Mouse (Mus musculus): Measurements from ENCODE around the gene Grm8.

Gene Grm8

GRCm38 (mm10) chr6:27646503-27646902 lies 488.5 kb downstream of the Grm8 start:
- no peak for DNase-seq (ENCODE audit: low read depth, low spot score)

GRCm38 (mm10) chr6:27645054-27645453 lies 489.9 kb downstream of the Grm8 start:
- no peak for DNase-seq (ENCODE audit: low read depth, low spot score)

- DNase-seq (ENCODE audit: low read depth, low spot score), result peak; percentile 24
Observed at GRCm38 (mm10) chr6:27635898-27636297, 499.1 kb downstream of the Grm8 start.

- peak; percentile 8 for DNase-seq (ENCODE audit: low read depth, low spot score)
Observed at GRCm38 (mm10) chr6:27617472-27617871, 517.5 kb downstream of the Grm8 start.

- DNase-seq (ENCODE audit: low read depth, low spot score), result no peak
Observed at GRCm38 (mm10) chr6:27580485-27580884, 554.5 kb downstream of the Grm8 start.

GRCm38 (mm10) chr6:27545516-27545915 lies 589.5 kb downstream of the Grm8 start:
- no peak for DNase-seq (ENCODE audit: low read depth, low spot score)

- no peak for DNase-seq (ENCODE audit: low read depth, low spot score)
Observed at GRCm38 (mm10) chr6:27517620-27518019, 617.4 kb downstream of the Grm8 start.

GRCm38 (mm10) chr6:27460998-27461397 lies 674.0 kb downstream of the Grm8 start:
- no peak for DNase-seq (ENCODE audit: low read depth, low spot score)

GRCm38 (mm10) chr6:27408473-27408872 lies 726.5 kb downstream of the Grm8 start:
- DNase-seq (ENCODE audit: low read depth, low spot score), result no peak

GRCm38 (mm10) chr6:27372416-27372815 lies 762.6 kb downstream of the Grm8 start:
- no peak for DNase-seq (ENCODE audit: low read depth, low spot score)

GRCm38 (mm10) chr6:27371095-27371494 lies 763.9 kb downstream of the Grm8 start:
- no peak for DNase-seq (ENCODE audit: low read depth, low spot score)

GRCm38 (mm10) chr6:27363775-27364174 lies 771.2 kb downstream of the Grm8 start:
- no peak for DNase-seq (ENCODE audit: low read depth, low spot score)

- no peak for DNase-seq (ENCODE audit: low read depth, low spot score)
Observed at GRCm38 (mm10) chr6:27360440-27360839, 774.5 kb downstream of the Grm8 start.

- DNase-seq (ENCODE audit: low read depth, low spot score), result no peak
Observed at GRCm38 (mm10) chr6:27351147-27351546, 783.8 kb downstream of the Grm8 start.

- DNase-seq (ENCODE audit: low read depth, low spot score), result peak; percentile 46
Observed at GRCm38 (mm10) chr6:27348272-27348671, 786.7 kb downstream of the Grm8 start.

- DNase-seq (ENCODE audit: low read depth, low spot score), result peak; percentile 87
Observed at GRCm38 (mm10) chr6:27346311-27346710, 788.7 kb downstream of the Grm8 start.

GRCm38 (mm10) chr6:27340131-27340530 lies 794.8 kb downstream of the Grm8 start:
- DNase-seq (ENCODE audit: low read depth, low spot score), result no peak

GRCm38 (mm10) chr6:27318575-27318974 lies 816.4 kb downstream of the Grm8 start:
- no peak for DNase-seq (ENCODE audit: low read depth, low spot score)

- DNase-seq (ENCODE audit: low read depth, low spot score), result no peak
Observed at GRCm38 (mm10) chr6:27317422-27317821, 817.6 kb downstream of the Grm8 start.

- DNase-seq (ENCODE audit: low read depth, low spot score), result no peak
Observed at GRCm38 (mm10) chr6:27316018-27316417, 819.0 kb downstream of the Grm8 start.

- DNase-seq (ENCODE audit: low read depth, low spot score), result no peak
Observed at GRCm38 (mm10) chr6:27314273-27315009, 820.5 kb downstream of the Grm8 start.

- no peak for DNase-seq (ENCODE audit: low read depth, low spot score)
Observed at GRCm38 (mm10) chr6:27310401-27310800, 824.6 kb downstream of the Grm8 start.

GRCm38 (mm10) chr6:27305351-27305750 lies 829.6 kb downstream of the Grm8 start:
- DNase-seq (ENCODE audit: low read depth, low spot score), result no peak

GRCm38 (mm10) chr6:27264972-27265371 lies 870.0 kb downstream of the Grm8 start:
- peak; percentile 14 for DNase-seq (ENCODE audit: low read depth, low spot score)
